ENCODE assay signal across 8 mouse cellular contexts in genomic region chr1:58713081-58713892, GRCm38 (mm10). TPM values are rescaled to one million over a fixed set of nuclear protein-coding genes. Genes with fewer than 3 reads are reported as not detected.
A peak's percentile ranks its signal among the peaks of the same experiment; 100 is the strongest.
DNase-seq lines count a peak whose midpoint lies in the region; ATAC-seq lines count a peak whose summit lies in the region.

No protein-coding gene starts in this region.

- no peak for ATAC-seq in forebrain, embryonic 15.5 days (replicated peaks)
- peak; percentile 6 to 15; a peak in 2 of 4 replicates for ATAC-seq in hematopoietic stem cell, adult 5-6 weeks (replicated peaks in 1 of 2; ENCODE audit: insufficient read depth in 1 of 2, low FRiP score in 2 of 2, low TSS enrichment in 1 of 2, low read depth in 1 of 2, poor library complexity in 2 of 2, severe bottlenecking in 2 of 2)

- peaks cover 10% of the 10 kb centered on the region for H3K4me1 ChIP-seq in forebrain, embryonic 15.5 days

- peak; percentile 73 for DNase-seq in Muller cell, postnatal 12 days (ENCODE audit: inconsistent ontology term)
- DNase-seq in cerebellum, adult 18-20 months = peak; percentile 65 to 71
- peak; percentile 41 to 49 for DNase-seq in layer of hippocampus, postnatal 14 days (ENCODE audit: low spot score in 2 of 2)
- peak; percentile 90 for DNase-seq in lung, postnatal 36 days
- peak; percentile 50 for DNase-seq in ovary, postnatal 36 days (ENCODE audit: low spot score)
- DNase-seq in urinary bladder, adult 2 months (ENCODE audit: low spot score) = peak; percentile 51

- H3K9me3 ChIP-seq in forebrain, embryonic 15.5 days = no peaks in the 10 kb centered on the region

- H3K4me3 ChIP-seq in forebrain, embryonic 15.5 days = peak overlapping the region; percentile 57

- no peaks in the 10 kb centered on the region for H3K36me3 ChIP-seq in forebrain, embryonic 15.5 days

- H3K27ac ChIP-seq in forebrain, embryonic 15.5 days (replicated peaks) = peak overlapping the region; percentile 84

- peak overlapping the region; percentile 54 for H3K9ac ChIP-seq in forebrain, embryonic 15.5 days (replicated peaks)

- no peaks in the 10 kb centered on the region for H3K27me3 ChIP-seq in forebrain, embryonic 15.5 days

- peak overlapping the region; percentile 62 for H3K4me2 ChIP-seq in forebrain, embryonic 15.5 days (replicated peaks)

- 1% methylated on average over 30 of the region's 31 CpGs for WGBS in forebrain, embryonic 15.5 days

RNA-seq across cellular contexts. Expression of gene Cflar, which starts 2.0 kb away (rescaled TPM):
- polyA plus RNA-seq in forebrain, embryonic 15.5 days (2015; fragmentation: Nextera tagmentation; extraction: Ambion mirVana) = 18.9 and 20.6 TPM in 2 replicates
- 89.9 and 127 TPM in 2 replicates for total RNA-seq in hematopoietic stem cell, adult 5-6 weeks (2017)
- 10 to 100 TPM; 33.2 to 38.0 TPM for total RNA-seq in layer of hippocampus, postnatal 14 days (2021)
- 41.1 and 43.4 TPM in 2 replicates for polyA plus RNA-seq in urinary bladder, adult 2 months (2012; rRNA removed)

RNA-seq across cellular contexts. Expression of gene Als2cr12, which starts 17.5 kb away (rescaled TPM):
- polyA plus RNA-seq in forebrain, embryonic 15.5 days (2015; fragmentation: Nextera tagmentation; extraction: Ambion mirVana) = not detected in 2 replicates
- not detected in 2 replicates for total RNA-seq in hematopoietic stem cell, adult 5-6 weeks (2017)
- not detected for total RNA-seq in layer of hippocampus, postnatal 14 days (2021)
- 0.66 and 0.83 TPM in 2 replicates for polyA plus RNA-seq in urinary bladder, adult 2 months (2012; rRNA removed)
